Mouse (Mus musculus) brain, adult 2 months (tissue): ENCODE results near the gene Traf7.

Experiments used
- DNase-seq: peaks from one replicate; pipeline ENCODE4 v3.0.0; 2011; ENCODE audit warnings: low read depth, low spot score

Gene Traf7

GRCm38 (mm10) chr17:24477985-24478600 lies 49.6 kb downstream of the Traf7 start:
- DNase-seq: peak; percentile 48

GRCm38 (mm10) chr17:24477053-24477984 lies 50.4 kb downstream of the Traf7 start:
- DNase-seq: no peak

GRCm38 (mm10) chr17:24476022-24476776 lies 51.5 kb downstream of the Traf7 start:
- no peak for DNase-seq

- no peak for DNase-seq
Observed at GRCm38 (mm10) chr17:24475586-24475985, 52.2 kb downstream of the Traf7 start.

GRCm38 (mm10) chr17:24474557-24474956 lies 53.2 kb downstream of the Traf7 start:
- DNase-seq: peak; percentile 85

GRCm38 (mm10) chr17:24473612-24474275 lies 54.0 kb downstream of the Traf7 start, which contains the start of gene Bricd5:
TSS of gene Bricd5 (plus strand) at chr17:24473884.
- no peak for DNase-seq

GRCm38 (mm10) chr17:24472512-24472911 lies 55.2 kb downstream of the Traf7 start:
- peak; percentile 92 for DNase-seq

GRCm38 (mm10) chr17:24470701-24471527 lies 56.8 kb downstream of the Traf7 start:
- DNase-seq: peak; percentile 66

- peak; percentile 100 for DNase-seq
Observed at GRCm38 (mm10) chr17:24469910-24470602, 57.7 kb downstream of the Traf7 start, which contains the start of the genes E4f1 and Pgp. TSS of gene E4f1 (minus strand) at chr17:24470313. TSS of gene Pgp (plus strand) at chr17:24470392.

GRCm38 (mm10) chr17:24469336-24469909 lies 58.3 kb downstream of the Traf7 start:
- DNase-seq: no peak

- no peak for DNase-seq
Observed at GRCm38 (mm10) chr17:24468636-24469246, 59.0 kb downstream of the Traf7 start.

GRCm38 (mm10) chr17:24463374-24464133 lies 64.2 kb downstream of the Traf7 start:
- DNase-seq: peak; percentile 37

- no peak for DNase-seq
Observed at GRCm38 (mm10) chr17:24462932-24463331, 64.8 kb downstream of the Traf7 start.

GRCm38 (mm10) chr17:24461580-24461979 lies 66.2 kb downstream of the Traf7 start:
- DNase-seq: peak; percentile 59
